Mouse (Mus musculus) hindbrain, embryonic 11.5 days (tissue): Measurements from ENCODE around the gene 2010300C02Rik. TPM values are rescaled to one million over a fixed set of nuclear protein-coding genes. Genes with fewer than 3 reads are reported as not detected.

ENCODE experiments used
- ATAC-seq: fragments of 200-750 bp; cut with Nextera tagmentation; 2 replicates; pipeline ENCODE4 v1.8.0; 2017; ENCODE audit warnings: mild to moderate bottlenecking, moderate TSS enrichment, moderate library complexity; ENCODE audit not compliant: low FRiP score
- DNase-seq: peaks from one replicate; pipeline ENCODE4 v3.0.0-alpha.2; 2015; ENCODE audit warnings: low spot score
- H3K27ac ChIP-seq: fragments of 300-500 bp; sonication (generic); 2 replicates; pipeline ENCODE4 v1.5.1; 2014; ENCODE audit warnings: mild to moderate bottlenecking, low read depth, low read length
- H3K27me3 ChIP-seq: fragments of 300-500 bp; sonication (generic); 2 replicates; pipeline ENCODE4 v1.6.1; 2014; ENCODE audit warnings: mild to moderate bottlenecking, low read length, moderate library complexity, mixed read lengths; ENCODE audit not compliant: control insufficient read depth, insufficient read depth
- H3K36me3 ChIP-seq: fragments of 300-500 bp; sonication (generic); 2 replicates; pipeline ENCODE4 v1.6.1; 2014; ENCODE audit warnings: mild to moderate bottlenecking, low read length, moderate library complexity, mixed read lengths; ENCODE audit not compliant: control insufficient read depth, insufficient read depth
- H3K4me1 ChIP-seq: fragments of 300-500 bp; sonication (generic); replicated peaks from 2 replicates; pipeline ENCODE4 v1.6.1; 2014; ENCODE audit warnings: low read length, mixed read lengths; ENCODE audit not compliant: control insufficient read depth, insufficient read depth
- H3K4me2 ChIP-seq: fragments of 300-500 bp; sonication (generic); replicated peaks from 2 replicates; pipeline ENCODE4 v1.6.1; 2014; ENCODE audit warnings: mild to moderate bottlenecking, low read depth, low read length
- H3K4me3 ChIP-seq: fragments of 300-500 bp; sonication (generic); 2 replicates; pipeline ENCODE4 v1.5.1; 2014; ENCODE audit warnings: low read depth, low read length
- H3K9ac ChIP-seq: fragments of 300-500 bp; sonication (generic); 2 replicates; pipeline ENCODE4 v1.6.1; 2014; ENCODE audit warnings: low read depth, low read length
- H3K9me3 ChIP-seq: fragments of 300-500 bp; sonication (generic); 2 replicates; pipeline ENCODE4 v1.6.1; 2016; ENCODE audit warnings: low read length; ENCODE audit not compliant: control insufficient read depth
- WGBS: fragments of 180-500 bp; shearing (Covaris S2); extraction: QIAGEN DNeasy Blood & Tissue Kit; methylation state at CpG from one replicate; pipeline ENCODE4 v1.1.7; 2014; 5-methylcytosine and 5-hydroxymethylcytosine counted together
- polyA plus RNA-seq: library from polyadenylated mRNA; unstranded; fragments of >200 nt; fragmentation: Nextera tagmentation; extraction: Ambion mirVana; gene quantifications from 2 replicates; pipeline ENCODE4 v1.2.1, GENCODE M21; 2014

The 2010300C02Rik gene
- polyA plus RNA-seq, 1 experiment from 2014 or later = 0.66 TPM

DNA sequence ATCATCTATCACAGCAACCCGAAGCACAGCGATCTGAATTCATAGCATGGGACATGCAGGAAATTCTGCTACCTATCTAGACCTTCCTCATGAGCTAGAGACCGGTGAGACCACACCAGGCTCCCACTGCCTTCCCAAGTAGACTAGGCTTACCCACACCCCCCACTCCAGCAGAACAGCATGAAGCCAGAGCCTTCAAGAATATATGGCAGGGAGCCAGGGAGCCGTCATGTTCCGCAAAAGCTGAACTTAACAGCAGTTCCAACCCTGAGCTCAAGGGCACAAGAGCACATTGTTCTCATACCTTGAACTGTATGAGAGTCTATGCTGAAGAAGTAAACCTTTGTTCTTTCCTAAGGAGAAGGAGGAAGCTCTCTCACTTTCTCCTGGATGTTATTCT lies 32.4 kb downstream of the 2010300C02Rik start:
- Histone ChIP-seq H3K27me3 (no peaks in the 10 kb centered on the region), H3K9ac (no peak overlapping the region), H3K36me3 (no peaks in the 10 kb centered on the region), H3K4me3 (no peak overlapping the region), H3K9me3 (no peaks in the 10 kb centered on the region), H3K27ac (no peak overlapping the region), H3K4me1 (no peaks in the 10 kb centered on the region), H3K4me2 (no peak overlapping the region)
- ATAC-seq = no peak
- whole genome bisulfite sequencing = 85% methylated on average over 5 of the region's 5 CpGs
- DNase-seq = no peak

GRCm38 (mm10) chr1:37686953-37687441 lies 32.9 kb downstream of the 2010300C02Rik start:
- H3K27me3 ChIP-seq = no peaks in the 10 kb centered on the region
- no peak overlapping the region for H3K4me2 ChIP-seq
- no peak overlapping the region for H3K27ac ChIP-seq
- 85% methylated on average over 15 of the region's 15 CpGs for WGBS
- no peaks in the 10 kb centered on the region for H3K4me1 ChIP-seq
- ATAC-seq (no peak), DNase-seq (no peak)
- no peak overlapping the region for H3K4me3 ChIP-seq
- no peaks in the 10 kb centered on the region for H3K36me3 ChIP-seq
- H3K9ac ChIP-seq = no peak overlapping the region
- no peaks in the 10 kb centered on the region for H3K9me3 ChIP-seq

GRCm38 (mm10) chr1:37678327-37679123 lies 41.4 kb downstream of the 2010300C02Rik start:
- WGBS = 69% methylated on average over 9 of the region's 9 CpGs
- no peaks in the 10 kb centered on the region for H3K4me1 ChIP-seq
- ATAC-seq (no peak), DNase-seq (peak; percentile 86)
- H3K27ac ChIP-seq = no peak overlapping the region
- H3K9me3 ChIP-seq = no peaks in the 10 kb centered on the region
- no peak overlapping the region for H3K9ac ChIP-seq
- no peak overlapping the region for H3K4me3 ChIP-seq
- H3K27me3 ChIP-seq = no peaks in the 10 kb centered on the region
- H3K4me2 ChIP-seq = no peak overlapping the region
- H3K36me3 ChIP-seq = no peaks in the 10 kb centered on the region

DNA sequence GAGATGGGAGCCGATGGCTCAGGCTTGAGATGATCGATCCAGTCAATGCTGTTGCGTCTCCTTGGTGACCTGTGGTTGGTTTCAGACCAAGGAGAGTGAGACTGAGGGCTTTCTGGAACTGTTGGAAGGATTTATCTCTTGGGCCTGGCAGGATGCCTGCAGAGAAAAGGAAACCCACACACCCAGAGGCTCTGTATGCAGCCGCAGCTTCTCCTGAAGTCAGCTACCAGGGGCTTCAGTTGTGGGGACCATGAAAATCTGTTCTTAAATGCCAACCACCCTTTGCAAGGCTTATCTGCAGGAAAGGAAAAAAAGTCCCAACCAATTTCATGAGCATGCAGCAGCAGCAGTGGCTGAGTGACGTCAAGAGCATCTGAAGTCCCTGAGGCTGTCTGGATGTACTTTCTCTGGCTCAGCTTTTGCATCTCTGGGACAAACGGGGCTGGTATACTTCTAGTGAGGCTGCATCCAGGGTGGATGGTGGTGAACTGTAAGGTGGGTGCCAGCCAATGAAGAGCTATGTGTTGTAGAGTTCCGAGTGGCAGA lies 42.8 kb downstream of the 2010300C02Rik start:
- ATAC-seq (no peak), DNase-seq (no peak)
- 89% methylated on average over 7 of the region's 7 CpGs for WGBS
- H3K9me3 ChIP-seq = no peaks in the 10 kb centered on the region
- H3K27ac ChIP-seq = no peak overlapping the region
- no peaks in the 10 kb centered on the region for H3K4me1 ChIP-seq
- H3K36me3 ChIP-seq = no peaks in the 10 kb centered on the region
- no peak overlapping the region for H3K4me2 ChIP-seq
- no peak overlapping the region for H3K9ac ChIP-seq
- H3K27me3 ChIP-seq = no peaks in the 10 kb centered on the region
- no peak overlapping the region for H3K4me3 ChIP-seq

DNA sequence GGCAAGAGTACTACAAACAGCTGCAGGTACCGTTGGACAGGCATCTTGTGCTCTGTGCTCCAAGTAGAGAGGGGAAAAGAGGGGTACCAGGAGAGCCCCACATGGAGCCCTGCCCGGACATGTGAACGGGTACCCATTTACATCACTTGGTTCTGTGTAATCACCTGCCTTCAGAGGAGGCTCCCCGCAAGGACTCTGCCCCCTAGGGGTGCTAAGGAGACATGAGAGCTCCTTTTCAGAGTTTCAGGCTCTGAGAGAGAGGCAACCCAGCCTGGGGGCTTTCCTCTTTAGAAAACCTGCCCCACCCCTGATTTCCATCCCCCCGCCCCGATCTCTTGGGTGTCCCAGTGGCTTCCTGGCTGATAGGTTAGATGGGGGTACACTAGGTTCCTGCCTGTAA lies 44.4 kb downstream of the 2010300C02Rik start:
- Histone ChIP-seq H3K27ac (no peak overlapping the region), H3K36me3 (no peaks in the 10 kb centered on the region), H3K4me1 (no peaks in the 10 kb centered on the region), H3K4me2 (no peak overlapping the region), H3K9me3 (no peaks in the 10 kb centered on the region), H3K4me3 (no peak overlapping the region), H3K9ac (no peak overlapping the region), H3K27me3 (no peaks in the 10 kb centered on the region)
- DNase-seq (no peak), ATAC-seq (no peak)
- 58% methylated on average over 6 of the region's 6 CpGs for WGBS

DNA sequence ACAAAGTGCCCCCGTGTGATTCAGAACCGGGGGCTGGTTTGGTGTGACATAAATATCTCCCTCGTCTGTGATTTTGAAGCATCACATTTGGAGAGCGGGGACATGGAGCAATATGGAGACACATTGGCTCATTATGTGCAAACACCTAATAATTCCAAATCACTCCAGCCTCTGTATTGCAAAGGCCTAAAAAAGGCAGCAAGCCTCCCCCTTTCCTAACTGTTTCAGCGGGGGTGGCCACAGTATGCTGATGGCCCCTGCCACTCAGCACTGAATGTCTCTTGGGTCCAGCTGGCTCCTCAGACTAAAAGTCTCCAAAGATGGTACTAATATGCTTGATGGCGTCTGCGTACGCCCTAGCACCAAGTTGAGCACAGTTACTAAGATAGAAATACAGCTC lies 45.6 kb downstream of the 2010300C02Rik start:
- no peaks in the 10 kb centered on the region for H3K36me3 ChIP-seq
- no peak overlapping the region for H3K4me2 ChIP-seq
- H3K4me3 ChIP-seq = no peak overlapping the region
- H3K27me3 ChIP-seq = no peaks in the 10 kb centered on the region
- WGBS = 91% methylated on average over 8 of the region's 8 CpGs
- no peak for ATAC-seq
- no peak overlapping the region for H3K27ac ChIP-seq
- H3K9ac ChIP-seq = no peak overlapping the region
- no peaks in the 10 kb centered on the region for H3K4me1 ChIP-seq
- H3K9me3 ChIP-seq = no peaks in the 10 kb centered on the region
- DNase-seq = no peak

GRCm38 (mm10) chr1:37671316-37671715 lies 48.6 kb downstream of the 2010300C02Rik start:
- no peak for DNase-seq
- Histone ChIP-seq H3K36me3 (no peaks in the 10 kb centered on the region), H3K27me3 (no peaks in the 10 kb centered on the region), H3K4me1 (no peaks in the 10 kb centered on the region), H3K27ac (no peak overlapping the region), H3K4me2 (no peak overlapping the region), H3K9ac (no peak overlapping the region), H3K4me3 (no peak overlapping the region), H3K9me3 (no peaks in the 10 kb centered on the region)
- WGBS = 46% methylated on average over 4 of the region's 4 CpGs
- ATAC-seq = no peak

DNA sequence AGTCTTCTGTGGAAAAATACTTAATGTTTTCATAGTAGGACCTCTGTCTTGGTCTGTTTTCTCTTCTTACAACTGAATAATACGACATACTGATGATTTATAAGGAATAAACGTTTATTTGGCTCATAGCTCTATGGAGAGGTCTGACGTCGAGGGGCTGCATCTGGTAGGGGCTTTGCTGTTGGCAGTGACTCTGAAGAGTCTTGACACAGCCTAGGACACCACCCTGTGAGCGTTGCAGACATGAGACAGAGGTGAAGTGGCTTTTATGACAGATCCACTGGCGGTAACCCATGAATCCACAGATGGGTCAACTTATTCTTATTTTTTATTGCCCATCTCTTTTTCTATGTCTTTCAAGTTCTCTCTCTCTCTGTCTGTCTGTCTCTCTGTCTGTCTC lies 52.5 kb downstream of the 2010300C02Rik start:
- 87% methylated on average over 6 of the region's 6 CpGs for WGBS

DNA sequence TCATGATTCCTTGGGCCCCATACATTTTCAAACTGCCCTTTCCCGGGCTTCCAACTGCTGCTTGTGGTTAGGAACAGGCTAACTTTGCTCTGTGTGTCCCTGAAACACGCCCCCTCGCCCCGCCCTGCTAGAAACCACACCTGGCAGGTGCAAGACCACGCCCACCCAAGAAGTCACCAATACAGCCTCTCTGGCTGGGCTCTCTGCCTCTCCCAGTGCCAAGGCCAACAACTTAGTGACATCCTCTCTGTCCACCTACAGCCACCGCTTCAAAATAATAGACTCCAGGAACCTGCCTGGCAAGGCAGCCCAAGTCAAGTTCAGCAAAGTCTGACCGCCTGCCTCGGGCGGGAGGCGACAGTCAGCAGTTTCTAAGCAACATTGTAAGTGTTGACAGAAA lies 53.3 kb downstream of the 2010300C02Rik start:
- H3K4me2 ChIP-seq = no peak overlapping the region
- no peaks in the 10 kb centered on the region for H3K4me1 ChIP-seq
- no peaks in the 10 kb centered on the region for H3K27me3 ChIP-seq
- 60% methylated on average over 10 of the region's 10 CpGs for WGBS
- no peak for DNase-seq
- H3K27ac ChIP-seq = no peak overlapping the region
- ATAC-seq = no peak
- H3K9me3 ChIP-seq = no peaks in the 10 kb centered on the region
- no peak overlapping the region for H3K4me3 ChIP-seq
- H3K9ac ChIP-seq = no peak overlapping the region
- no peaks in the 10 kb centered on the region for H3K36me3 ChIP-seq

More for the DNA sequence above, 52.5 kb downstream of the 2010300C02Rik start:
- no peak for DNase-seq
- no peaks in the 10 kb centered on the region for H3K36me3 ChIP-seq
- H3K4me3 ChIP-seq = no peak overlapping the region
- no peak overlapping the region for H3K4me2 ChIP-seq
- H3K9ac ChIP-seq = no peak overlapping the region
- H3K27ac ChIP-seq = no peak overlapping the region
- H3K27me3 ChIP-seq = no peaks in the 10 kb centered on the region
- no peak for ATAC-seq
- no peaks in the 10 kb centered on the region for H3K9me3 ChIP-seq
- H3K4me1 ChIP-seq = no peaks in the 10 kb centered on the region
